Mouse (Mus musculus): ENCODE results near the gene Phb2.

DNA sequence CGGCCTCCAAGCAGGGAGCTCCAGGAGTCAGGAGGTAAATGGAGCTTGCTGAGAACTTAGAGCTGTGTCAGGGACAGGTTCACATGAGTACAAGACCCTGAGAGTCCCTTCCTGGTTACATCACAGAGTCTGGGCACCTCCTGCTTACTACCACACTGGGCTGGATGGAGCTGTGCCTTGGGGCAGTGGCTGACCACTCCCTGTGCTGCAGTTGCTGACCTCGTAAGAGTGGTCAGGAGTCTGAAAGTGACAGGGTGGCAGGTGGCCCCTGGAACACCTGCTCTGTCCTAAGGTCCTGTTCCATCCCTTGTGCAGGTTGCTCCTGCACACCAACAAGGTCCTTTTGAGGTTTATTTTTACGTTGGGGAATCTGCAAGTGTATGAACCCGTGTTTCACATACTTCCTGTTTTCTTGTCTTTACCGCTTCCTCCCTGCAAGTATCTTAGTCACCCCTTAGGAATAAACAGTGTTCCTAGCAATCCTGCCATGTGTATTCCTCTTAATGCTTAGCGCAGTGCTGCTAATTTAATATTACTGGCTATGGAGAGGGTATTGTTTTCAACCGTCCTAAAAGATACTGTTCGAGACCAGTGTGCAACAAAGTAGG is 23.9 kb upstream of the Phb2 start:
- TF ChIP-seq CTCF (IDR thresholded peaks at IDR 0.05; ENCODE audit: borderline replicate concordance, extremely low read depth, insufficient read depth, insufficient read length) (no peak), POLR2A (IDR thresholded peaks at IDR 0.05; ENCODE audit: borderline replicate concordance, extremely low read depth, insufficient read depth, insufficient read length, poor library complexity, severe bottlenecking) (no peak)
